Mouse (Mus musculus) gonadal fat pad, adult 2 months (tissue): ENCODE measurements around the gene Slc36a1. TPM values are rescaled to one million over a fixed set of nuclear protein-coding genes. Genes with fewer than 3 reads are reported as not detected.

Source experiments
- DNase-seq: peaks from one replicate; pipeline ENCODE4 v3.0.0-alpha.2; 2012; ENCODE audit warnings: low read depth
- polyA plus RNA-seq: library from polyadenylated mRNA; depleted of rRNA; stranded (reverse); fragments of >200 nt; gene quantifications from 2 replicates; pipeline ENCODE4 v1.2.3, GENCODE M21; 2012; rRNA removed

Gene Slc36a1
- polyA plus RNA-seq, 1 experiment = 9.0 TPM

DNA sequence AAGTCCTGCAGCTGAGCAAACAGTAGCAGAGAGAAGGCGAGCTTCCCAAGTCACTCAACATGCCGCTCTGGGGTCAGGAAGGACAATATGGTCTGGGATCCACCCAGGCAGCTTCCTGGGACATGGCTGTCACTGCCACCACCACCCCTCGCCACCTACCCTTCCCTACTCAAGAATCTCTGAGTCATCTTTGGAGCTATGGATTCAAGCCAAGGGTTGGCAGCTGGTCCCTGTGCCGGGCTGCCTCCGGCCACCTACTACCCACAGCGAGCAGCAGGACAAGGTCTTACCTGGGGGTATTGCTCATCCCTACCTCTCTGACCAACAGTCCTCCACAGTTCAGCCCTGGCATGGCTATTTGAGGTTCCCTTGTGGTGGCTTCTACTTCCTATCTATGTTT, 70.6 kb downstream of the Slc36a1 start:
- DNase-seq = no peak

Other genes starting within 250 kb of the Slc36a1 start
- 37.6 and 41.5 TPM in 2 replicates for gene Tnip1, start 241.4 kb upstream of the Slc36a1 start, polyA plus RNA-seq
- 182 and 288 TPM in 2 replicates for gene Anxa6, start 170.9 kb upstream of the Slc36a1 start, polyA plus RNA-seq
- 7.0 and 7.9 TPM in 2 replicates for gene Ccdc69, start 126.2 kb upstream of the Slc36a1 start, polyA plus RNA-seq
- gene Gm2a, start 106.2 kb upstream of the Slc36a1 start, polyA plus RNA-seq = 87.2 and 90.0 TPM in 2 replicates
- 0.12 and 0.16 TPM in 2 replicates for gene Slc36a3, start 52.6 kb upstream of the Slc36a1 start, polyA plus RNA-seq
- 74.9 and 138 TPM in 2 replicates for gene Slc36a2, start 19.3 kb upstream of the Slc36a1 start, polyA plus RNA-seq
- gene Fat2, start 132.2 kb downstream of the Slc36a1 start, polyA plus RNA-seq = 1.4 and 1.6 TPM in 2 replicates
- gene Sparc, start 218.8 kb downstream of the Slc36a1 start, polyA plus RNA-seq = 2,620 and 4,627 TPM in 2 replicates